Mouse (Mus musculus) stomach, postnatal 0 days (tissue): ENCODE measurements around the gene Cnnm4.

Experiments
- CTCF ChIP-seq: IDR thresholded peaks from 2 replicates; pipeline ENCODE4 v1.5.1; 2016; ENCODE audit warnings: antibody characterized with exemption, low read depth, mild to moderate bottlenecking, moderate library complexity
- EP300 ChIP-seq: optimal IDR thresholded peaks from 2 replicates; pipeline ENCODE3; 2016; ENCODE audit warnings: antibody characterized with exemption

GRCm38 (mm10) chr1:36541844-36542243, 70.4 kb downstream of the Cnnm4 start:
- no peak for TF ChIP-seq CTCF
- no peak for TF ChIP-seq EP300
